Mouse (Mus musculus) olfactory bulb, adult 2 months (tissue): ENCODE results near the gene Slit3. TPM values are rescaled to one million over a fixed set of nuclear protein-coding genes. Genes with fewer than 3 reads are reported as not detected.

Experiments used
- H3K27ac ChIP-seq: fragments of 200-500 bp; 2 replicates; pipeline ENCODE4 v1.5.1; 2012; ENCODE audit warnings: low read depth, low read length; ENCODE audit not compliant: insufficient read depth
- H3K4me1 ChIP-seq: fragments of 200-500 bp; 2 replicates; pipeline ENCODE4 v1.6.1; 2012; ENCODE audit warnings: low read length; ENCODE audit not compliant: control insufficient read depth, insufficient read depth
- H3K4me3 ChIP-seq: fragments of 200-500 bp; 2 replicates; pipeline ENCODE4 v1.5.1; 2012; ENCODE audit warnings: mild to moderate bottlenecking, low read depth, low read length, moderate library complexity; ENCODE audit not compliant: insufficient read depth
- CTCF ChIP-seq: fragments of 200-500 bp; IDR thresholded peaks from 2 replicates; pipeline ENCODE4 v1.5.1; 2012; ENCODE audit warnings: low read depth, mild to moderate bottlenecking, low read length, moderate library complexity; ENCODE audit not compliant: insufficient read depth
- POLR2A ChIP-seq: fragments of 200-500 bp; IDR thresholded peaks from 2 replicates; pipeline ENCODE4 v1.6.1; 2012; ENCODE audit warnings: mild to moderate bottlenecking, low read depth, low read length, moderate library complexity; ENCODE audit not compliant: insufficient read depth
- WGBS: fragments of 180-500 bp; shearing (Covaris S2); methylation state at CpG from one replicate; pipeline ENCODE4 v1.1.7; 2018; 5-methylcytosine and 5-hydroxymethylcytosine counted together
- polyA plus RNA-seq: library from polyadenylated mRNA; stranded (reverse); fragments of >200 nt; gene quantifications from 2 replicates; pipeline ENCODE4 v1.2.4, GENCODE M21; 2012; ENCODE audit warnings: low replicate concordance; ENCODE audit not compliant: missing spikeins, insufficient read depth, insufficient read length

The Slit3 gene
- polyA plus RNA-seq, 1 experiment, result not detected

- H3K4me3 ChIP-seq, result no peak overlapping the region
- H3K4me1 ChIP-seq, result peaks cover 26% of the 10 kb centered on the region
- WGBS, result 73% methylated on average over 16 of the region's 16 CpGs
- H3K27ac ChIP-seq, result no peak overlapping the region
- TF ChIP-seq CTCF (no peak), POLR2A (no peak)
Measured at GRCm38 (mm10) chr11:35278128-35278769, 157.2 kb downstream of the Slit3 start.

DNA sequence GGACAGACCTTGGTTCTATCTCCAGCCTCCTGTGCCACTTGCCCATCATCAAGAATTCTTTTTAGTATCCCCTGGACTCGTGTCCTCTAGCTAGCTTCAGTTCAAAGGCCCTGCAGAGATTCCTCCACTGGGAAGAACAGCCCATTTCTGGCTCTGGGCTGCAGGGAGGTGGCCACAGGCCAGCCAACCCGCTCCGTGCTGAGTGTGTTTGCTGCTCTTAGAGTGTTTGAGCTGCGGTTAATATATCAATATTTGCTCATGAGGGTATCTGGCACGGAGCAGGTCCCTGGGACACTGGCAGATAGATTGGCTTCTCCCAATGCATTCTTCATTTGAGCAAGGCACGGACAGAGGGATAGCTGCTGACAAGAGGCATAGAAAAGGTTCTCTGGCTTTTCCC lies 159.8 kb downstream of the Slit3 start:
- no peak overlapping the region for H3K27ac ChIP-seq
- TF ChIP-seq POLR2A, result no peak
- no peak for TF ChIP-seq CTCF
- 84% methylated on average over 6 of the region's 6 CpGs for WGBS

DNA sequence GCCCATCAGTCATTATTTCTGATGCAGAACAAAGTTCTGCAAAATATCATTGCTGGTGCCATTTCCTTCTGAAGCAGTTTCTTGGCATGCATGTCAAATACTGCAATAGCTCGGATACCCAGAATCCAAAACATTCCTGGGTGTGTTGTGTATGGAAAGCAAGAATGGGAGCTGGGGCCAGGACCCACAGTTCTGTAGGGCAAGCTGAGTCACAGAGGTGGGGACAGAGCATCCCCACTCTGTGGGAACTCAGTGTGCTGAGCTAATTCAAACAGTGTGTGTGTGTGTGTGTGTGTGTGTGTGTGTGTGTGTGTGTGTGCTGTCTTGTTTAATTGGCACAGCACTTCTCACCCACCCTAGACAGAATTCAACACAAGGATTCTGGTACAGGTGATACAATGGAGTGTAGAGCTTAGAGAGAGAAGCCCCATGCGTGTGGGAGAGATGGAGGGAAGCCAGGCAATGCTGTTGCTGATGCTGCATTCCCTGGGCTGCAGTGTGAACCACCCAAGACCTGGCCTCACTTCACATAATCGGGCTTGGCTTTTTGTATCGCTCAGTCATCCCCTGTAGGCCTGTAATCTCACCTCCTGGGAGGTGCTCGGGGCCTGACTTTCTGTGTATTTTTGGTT lies 161.1 kb downstream of the Slit3 start:
- 67% methylated on average over 5 of the region's 5 CpGs for WGBS
- Histone ChIP-seq H3K27ac (peak overlapping the region; percentile 84), H3K4me1 (peaks cover 27% of the 10 kb centered on the region), H3K4me3 (no peak overlapping the region)
- TF ChIP-seq POLR2A (no peak), CTCF (no peak)

More for the DNA sequence above, 159.8 kb downstream of the Slit3 start:
- Histone ChIP-seq H3K4me1 (peaks cover 27% of the 10 kb centered on the region), H3K4me3 (no peak overlapping the region)

GRCm38 (mm10) chr11:35282825-35283571 lies 162.0 kb downstream of the Slit3 start:
- WGBS, result 20% methylated on average over 12 of the region's 12 CpGs
- no peak overlapping the region for H3K4me3 ChIP-seq
- TF ChIP-seq POLR2A (no peak), CTCF (no peak)
- peaks cover 26% of the 10 kb centered on the region for H3K4me1 ChIP-seq
- peak overlapping the region; percentile 84 for H3K27ac ChIP-seq

GRCm38 (mm10) chr11:35283767-35284166 lies 162.7 kb downstream of the Slit3 start:
- TF ChIP-seq CTCF (no peak), POLR2A (no peak)
- H3K4me1 ChIP-seq, result peaks cover 21% of the 10 kb centered on the region
- 43% methylated on average over 3 of the region's 3 CpGs for WGBS
- H3K4me3 ChIP-seq, result no peak overlapping the region
- H3K27ac ChIP-seq, result no peak overlapping the region

DNA sequence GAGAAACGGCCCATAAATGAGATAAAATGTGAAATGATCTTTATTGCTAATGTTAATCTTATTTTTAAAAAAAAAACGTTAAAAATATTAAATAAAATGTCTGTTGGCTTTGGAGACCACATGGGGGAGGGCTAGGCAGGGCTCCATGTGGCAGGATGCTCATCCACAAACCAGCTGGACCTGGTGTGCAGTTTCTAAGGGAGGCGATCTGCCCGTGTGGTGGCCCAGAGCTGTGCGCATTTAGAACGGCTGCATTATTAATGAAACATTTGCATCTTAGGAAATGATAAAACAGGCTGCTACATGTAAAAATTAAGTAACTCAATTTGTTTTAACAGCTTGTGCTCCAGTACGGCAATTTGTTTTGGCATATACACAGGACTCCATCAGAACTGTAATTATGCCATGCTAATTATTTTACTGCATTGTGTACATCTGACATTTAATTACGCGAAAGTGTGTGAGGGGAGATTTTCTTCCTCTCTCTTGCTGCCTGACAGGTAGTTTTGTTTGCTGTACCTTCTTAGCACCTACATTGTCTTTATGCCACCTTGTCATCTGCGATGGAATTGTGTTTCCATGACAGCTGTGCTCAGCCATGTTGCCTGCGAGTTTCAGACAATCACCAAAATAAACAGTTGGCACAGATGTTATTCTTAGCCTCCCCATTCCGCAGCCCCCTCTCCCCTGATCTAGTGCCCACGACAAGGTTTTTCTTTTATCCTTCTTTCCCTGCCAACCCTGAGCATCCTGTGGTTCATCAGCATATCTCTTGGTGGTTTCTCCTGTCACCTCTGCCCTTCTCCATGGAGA lies 165.8 kb downstream of the Slit3 start:
- Histone ChIP-seq H3K4me1 (peaks cover 19% of the 10 kb centered on the region), H3K27ac (no peak overlapping the region), H3K4me3 (no peak overlapping the region)
- TF ChIP-seq CTCF, result no peak
- no peak for TF ChIP-seq POLR2A
- WGBS, result 45% methylated on average over 13 of the region's 13 CpGs

DNA sequence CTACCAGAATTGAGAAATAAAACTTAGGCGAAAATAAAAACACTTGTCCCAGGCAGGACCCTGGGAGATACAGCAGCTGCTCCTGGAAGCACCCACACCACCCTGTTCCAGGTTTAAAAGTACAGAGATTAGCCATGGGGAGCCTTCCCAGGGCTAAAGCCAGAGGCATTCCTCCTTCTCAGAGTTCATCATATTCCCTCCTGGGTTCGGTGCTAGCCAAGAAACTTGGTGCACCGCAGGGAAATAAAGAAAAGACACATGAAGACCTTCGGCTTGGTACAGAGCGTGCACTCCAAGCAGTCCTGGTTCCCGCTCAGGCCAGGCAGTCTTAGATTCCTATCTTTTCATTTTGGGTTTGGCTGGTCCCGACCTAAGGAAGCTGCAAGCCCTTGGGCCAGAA lies 167.0 kb downstream of the Slit3 start:
- TF ChIP-seq POLR2A (no peak), CTCF (no peak)
- WGBS, result 96% methylated on average over 7 of the region's 7 CpGs
- Histone ChIP-seq H3K4me3 (no peak overlapping the region), H3K27ac (no peak overlapping the region), H3K4me1 (peaks cover 12% of the 10 kb centered on the region)

GRCm38 (mm10) chr11:35288761-35289278 lies 167.8 kb downstream of the Slit3 start:
- no peak overlapping the region for H3K27ac ChIP-seq
- H3K4me1 ChIP-seq, result 0 out of 2 replicates have a peak, but pooled peaks cover 7% of the 10 kb centered on the region
- TF ChIP-seq CTCF (no peak), POLR2A (no peak)
- H3K4me3 ChIP-seq, result no peak overlapping the region
- 87% methylated on average over 14 of the region's 14 CpGs for WGBS
